Mouse (Mus musculus) effector memory CD4-positive, alpha-beta T cell, adult 7 months (primary cell): Measurements from ENCODE around the gene Stk10. TPM values are rescaled to one million over a fixed set of nuclear protein-coding genes. Genes with fewer than 3 reads are reported as not detected.

Experiments
- polyA plus RNA-seq: library from polyadenylated mRNA; unstranded; fragments of 100-300 nt; shearing (Covaris generic); gene quantifications from one replicate; pipeline ENCODE4 v1.2.1, GENCODE M21; 2017

Stk10 gene
- polyA plus RNA-seq, result 193 TPM

GRCm38 (mm10) chr11:32532765-32533481, at the start of gene Stk10:
Stk10 (plus strand) TSS chr11:32533305.

GRCm38 (mm10) chr11:32531871-32532764, 987 bp upstream of the Stk10 start, which contains the start of gene Efcab9:
Efcab9 (minus strand) TSS chr11:32532081.

GRCm38 (mm10) chr11:32642249-32642876, 109.3 kb downstream of the Stk10 start, which contains the start of gene Fbxw11:
Fbxw11 (plus strand) TSS chr11:32642724.

Other genes starting within 250 kb of the Stk10 start
- not detected for gene Hba-a1, start 249.8 kb upstream of the Stk10 start, polyA plus RNA-seq
- not detected for gene Hbq1b, start 246.3 kb upstream of the Stk10 start, polyA plus RNA-seq
- gene Hba-a2, start 236.8 kb upstream of the Stk10 start, polyA plus RNA-seq, result 0.73 TPM
- not detected for gene Hbq1a, start 233.2 kb upstream of the Stk10 start, polyA plus RNA-seq
- 0.72 TPM for gene Sh3pxd2b, start 185.5 kb upstream of the Stk10 start, polyA plus RNA-seq
- 7.6 TPM for gene Ubtd2, start 77.9 kb upstream of the Stk10 start, polyA plus RNA-seq
- gene Efcab9, start 1.2 kb upstream of the Stk10 start, polyA plus RNA-seq, result 2.7 TPM
- 66.7 TPM for gene Fbxw11, start 109.4 kb downstream of the Stk10 start, polyA plus RNA-seq